In genomic region chr11:5901950-5902349, GRCm38 (mm10) we compare ENCODE assay signal across 8 mouse cellular contexts. TPM values are rescaled to one million over a fixed set of nuclear protein-coding genes. Genes with fewer than 3 reads are reported as not detected.
DNase-seq lines count a peak whose midpoint lies in the region; ATAC-seq and TF ChIP-seq lines count a peak whose summit lies in the region.

No protein-coding gene starts in this region.

- DNase-seq in heart, adult 11 months, result no peak
- peak; percentile 83 for DNase-seq in intestine, embryonic 14.5 days (ENCODE audit: low spot score)
- no peak for DNase-seq in liver, postnatal 0 days
- DNase-seq in right cerebral cortex, postnatal 25 days, result peak; percentile 50
- no peak for DNase-seq in T-cell, adult 2 months (ENCODE audit: low spot score)

- no peaks in the 10 kb centered on the region for H3K9me3 ChIP-seq in heart, embryonic 13.5 days
- H3K9me3 ChIP-seq in intestine, embryonic 14.5 days (ENCODE audit: control insufficient read depth, low read length), result no peaks in the 10 kb centered on the region
- no peaks in the 10 kb centered on the region for H3K9me3 ChIP-seq in liver, postnatal 0 days (ENCODE audit: low read length)

- WGBS in heart, embryonic 13.5 days, result 2% methylated on average over 32 of the region's 32 CpGs
- under 1% methylated on average over 32 of the region's 32 CpGs for WGBS in intestine, embryonic 14.5 days
- WGBS in liver, postnatal 0 days (ENCODE audit: insufficient replicate concordance), result 10% methylated on average over 32 of the region's 32 CpGs

- peak overlapping the region; percentile 65 for H3K27ac ChIP-seq in heart, embryonic 13.5 days (replicated peaks)
- H3K27ac ChIP-seq in bone marrow macrophage, adult 2 months (ENCODE audit: insufficient read depth, low read depth, low read length), result no peak overlapping the region
- H3K27ac ChIP-seq in embryonic fibroblast, embryonic 13.5 days (ENCODE audit: insufficient read depth, low read length), result no peak overlapping the region
- peak overlapping the region; percentile 14; the same call in 1 of the 2 replicates for H3K27ac ChIP-seq in intestine, embryonic 14.5 days (ENCODE audit: low read depth)
- no peak overlapping the region for H3K27ac ChIP-seq in liver, postnatal 0 days (ENCODE audit: low read depth)

- H3K36me3 ChIP-seq in heart, embryonic 13.5 days, result no peaks in the 10 kb centered on the region
- no peaks in the 10 kb centered on the region for H3K36me3 ChIP-seq in intestine, embryonic 14.5 days (ENCODE audit: control insufficient read depth, insufficient read depth, low read length)
- 0 out of 2 replicates have a peak, but pooled peaks cover 3% of the 10 kb centered on the region for H3K36me3 ChIP-seq in liver, postnatal 0 days (replicated peaks; ENCODE audit: insufficient read depth, low read length)

- ATAC-seq in heart, embryonic 13.5 days (ENCODE audit: extremely low read depth, insufficient number of reproducible peaks, low FRiP score, low TSS enrichment), result no peak
- peak; percentile 75 for ATAC-seq in intestine, embryonic 14.5 days (replicated peaks; ENCODE audit: low FRiP score, low TSS enrichment, low read depth)
- peak; percentile 25; the same call in 1 of the 2 replicates for ATAC-seq in liver, postnatal 0 days

- peaks cover 24% of the 10 kb centered on the region for H3K27me3 ChIP-seq in heart, embryonic 13.5 days (replicated peaks)
- H3K27me3 ChIP-seq in intestine, embryonic 14.5 days (replicated peaks; ENCODE audit: control insufficient read depth, insufficient read depth, low read length), result no peaks in the 10 kb centered on the region; the same call in 1 of the 2 replicates
- peaks cover 44% of the 10 kb centered on the region for H3K27me3 ChIP-seq in liver, postnatal 0 days (ENCODE audit: insufficient read depth, low read length)

- peak overlapping the region; percentile 73 for H3K4me2 ChIP-seq in heart, embryonic 13.5 days
- peak overlapping the region; percentile 67 for H3K4me2 ChIP-seq in intestine, embryonic 14.5 days (ENCODE audit: low read length)
- H3K4me2 ChIP-seq in liver, postnatal 0 days (ENCODE audit: low read depth, low read length), result peak overlapping the region; percentile 44

- TF ChIP-seq CTCF in bone marrow macrophage, adult 2 months (IDR thresholded peaks at IDR 0.05; ENCODE audit: low read depth, low read length), result no peak
- TF ChIP-seq CTCF in embryonic fibroblast, embryonic 13.5 days (IDR thresholded peaks at IDR 0.05; ENCODE audit: borderline replicate concordance, insufficient read depth, low read length), result no peak
- no peak for TF ChIP-seq CTCF in liver, postnatal 0 days (IDR thresholded peaks at IDR 0.05; ENCODE audit: low read depth)

- TF ChIP-seq EP300 in liver, postnatal 0 days (IDR thresholded peaks at IDR 0.05; ENCODE audit: low read depth), result no peak

- H3K4me3 ChIP-seq in heart, embryonic 13.5 days, result peak overlapping the region; percentile 51
- peak overlapping the region; percentile 37 for H3K4me3 ChIP-seq in bone marrow macrophage, adult 2 months (ENCODE audit: insufficient read depth, low read length)
- H3K4me3 ChIP-seq in embryonic fibroblast, embryonic 13.5 days (ENCODE audit: insufficient read depth, low read length), result peak overlapping the region; percentile 8; the same call in 1 of the 2 replicates
- peak overlapping the region; percentile 40 for H3K4me3 ChIP-seq in intestine, embryonic 14.5 days (ENCODE audit: low read depth, low read length)
- H3K4me3 ChIP-seq in liver, postnatal 0 days (ENCODE audit: low read depth, low read length), result no peak overlapping the region

- TF ChIP-seq POLR2A in bone marrow macrophage, adult 2 months (IDR thresholded peaks at IDR 0.05; ENCODE audit: borderline replicate concordance, low read depth, low read length), result no peak
- peak; percentile 63 for TF ChIP-seq POLR2A in embryonic fibroblast, embryonic 13.5 days (IDR thresholded peaks at IDR 0.05; ENCODE audit: low read depth, low read length)

- H3K9ac ChIP-seq in heart, embryonic 13.5 days, result peak overlapping the region; percentile 76
- H3K9ac ChIP-seq in intestine, embryonic 14.5 days (ENCODE audit: low read length), result peak overlapping the region; percentile 40
- no peak overlapping the region for H3K9ac ChIP-seq in liver, postnatal 0 days (replicated peaks)

- H3K4me1 ChIP-seq in heart, embryonic 13.5 days, result peaks cover 50% of the 10 kb centered on the region
- no peaks in the 10 kb centered on the region for H3K4me1 ChIP-seq in bone marrow macrophage, adult 2 months (ENCODE audit: control insufficient read depth, insufficient read depth, low read length)
- 0 out of 2 replicates have a peak, but pooled peaks cover 3% of the 10 kb centered on the region for H3K4me1 ChIP-seq in embryonic fibroblast, embryonic 13.5 days (ENCODE audit: control insufficient read depth, insufficient read depth, low read length)
- peaks cover 30% of the 10 kb centered on the region for H3K4me1 ChIP-seq in intestine, embryonic 14.5 days (replicated peaks; ENCODE audit: control insufficient read depth, insufficient read depth, low read length)
- H3K4me1 ChIP-seq in liver, postnatal 0 days (ENCODE audit: insufficient read depth), result peaks cover 4% of the 10 kb centered on the region; the same call in 1 of the 2 replicates

RNA-seq across cellular contexts. Expression of gene Myl7, which starts 3.4 kb away (rescaled TPM):
- polyA plus RNA-seq in heart, embryonic 13.5 days (2015; fragmentation: Nextera tagmentation; extraction: Ambion mirVana), result 4,508 and 5,229 TPM in 2 replicates
- not detected in 2 replicates for polyA plus RNA-seq in bone marrow macrophage, adult 2 months (2012; ENCODE audit: insufficient read depth, insufficient read length, missing spikeins)
- not detected in 2 replicates for polyA plus RNA-seq in embryonic fibroblast, embryonic 13.5 days (2011; ENCODE audit: insufficient read length, low read depth, missing spikeins)
- 22.9 and 33.3 TPM in 2 replicates for polyA plus RNA-seq in intestine, embryonic 14.5 days (2014; fragmentation: Nextera tagmentation; extraction: Ambion mirVana)
- polyA plus RNA-seq in liver, postnatal 0 days (2015; fragmentation: Nextera tagmentation; extraction: Ambion mirVana), result 2.4 and 2.6 TPM in 2 replicates

RNA-seq across cellular contexts. Expression of gene Pold2, which starts 23.9 kb away (rescaled TPM):
- 109 and 127 TPM in 2 replicates for polyA plus RNA-seq in heart, embryonic 13.5 days (2015; fragmentation: Nextera tagmentation; extraction: Ambion mirVana)
- polyA plus RNA-seq in bone marrow macrophage, adult 2 months (2012; ENCODE audit: insufficient read depth, insufficient read length, missing spikeins), result 13.5 and 13.8 TPM in 2 replicates
- polyA plus RNA-seq in embryonic fibroblast, embryonic 13.5 days (2011; ENCODE audit: insufficient read length, low read depth, missing spikeins), result 23.2 and 31.7 TPM in 2 replicates
- polyA plus RNA-seq in intestine, embryonic 14.5 days (2014; fragmentation: Nextera tagmentation; extraction: Ambion mirVana), result 130 and 137 TPM in 2 replicates
- 24.0 and 27.0 TPM in 2 replicates for polyA plus RNA-seq in liver, postnatal 0 days (2015; fragmentation: Nextera tagmentation; extraction: Ambion mirVana)

RNA-seq across cellular contexts. Expression of gene Aebp1, which starts 40.2 kb away (rescaled TPM):
- 32.3 and 36.1 TPM in 2 replicates for polyA plus RNA-seq in heart, embryonic 13.5 days (2015; fragmentation: Nextera tagmentation; extraction: Ambion mirVana)
- polyA plus RNA-seq in bone marrow macrophage, adult 2 months (2012; ENCODE audit: insufficient read depth, insufficient read length, missing spikeins), result 2.8 and 4.8 TPM in 2 replicates
- 372 and 444 TPM in 2 replicates for polyA plus RNA-seq in embryonic fibroblast, embryonic 13.5 days (2011; ENCODE audit: insufficient read length, low read depth, missing spikeins)
- 37.6 and 37.9 TPM in 2 replicates for polyA plus RNA-seq in intestine, embryonic 14.5 days (2014; fragmentation: Nextera tagmentation; extraction: Ambion mirVana)
- polyA plus RNA-seq in liver, postnatal 0 days (2015; fragmentation: Nextera tagmentation; extraction: Ambion mirVana), result 2.9 and 3.1 TPM in 2 replicates

RNA-seq across cellular contexts. Expression of gene Gck, which starts 47.9 kb away (rescaled TPM):
- polyA plus RNA-seq in heart, embryonic 13.5 days (2015; fragmentation: Nextera tagmentation; extraction: Ambion mirVana), result 1.2 and 1.5 TPM in 2 replicates
- not detected in 2 replicates for polyA plus RNA-seq in bone marrow macrophage, adult 2 months (2012; ENCODE audit: insufficient read depth, insufficient read length, missing spikeins)
- polyA plus RNA-seq in embryonic fibroblast, embryonic 13.5 days (2011; ENCODE audit: insufficient read length, low read depth, missing spikeins), result 0.30 TPM in 1 of 2 replicates, not detected in the other
- 1.2 and 2.3 TPM in 2 replicates for polyA plus RNA-seq in intestine, embryonic 14.5 days (2014; fragmentation: Nextera tagmentation; extraction: Ambion mirVana)
- 0.66 and 1.3 TPM in 2 replicates for polyA plus RNA-seq in liver, postnatal 0 days (2015; fragmentation: Nextera tagmentation; extraction: Ambion mirVana)

RNA-seq across cellular contexts. Expression of gene Ykt6, which starts 53.5 kb away (rescaled TPM):
- polyA plus RNA-seq in heart, embryonic 13.5 days (2015; fragmentation: Nextera tagmentation; extraction: Ambion mirVana), result 39.1 and 41.1 TPM in 2 replicates
- polyA plus RNA-seq in bone marrow macrophage, adult 2 months (2012; ENCODE audit: insufficient read depth, insufficient read length, missing spikeins), result 48.1 and 50.0 TPM in 2 replicates
- polyA plus RNA-seq in embryonic fibroblast, embryonic 13.5 days (2011; ENCODE audit: insufficient read length, low read depth, missing spikeins), result 105 and 114 TPM in 2 replicates
- polyA plus RNA-seq in intestine, embryonic 14.5 days (2014; fragmentation: Nextera tagmentation; extraction: Ambion mirVana), result 23.0 and 23.3 TPM in 2 replicates
- 15.1 and 16.6 TPM in 2 replicates for polyA plus RNA-seq in liver, postnatal 0 days (2015; fragmentation: Nextera tagmentation; extraction: Ambion mirVana)

Comparison
In these comparisons a context has a peak if more than half of its experiments do, and no peak if none do; other contexts are left out.
1. H3K27ac ChIP-seq: peak in heart, embryonic 13.5 days (single experiment) and intestine, embryonic 14.5 days (single experiment); none in bone marrow macrophage, adult 2 months (single experiment), embryonic fibroblast, embryonic 13.5 days (single experiment) and liver, postnatal 0 days (single experiment).
2. DNase-seq: peak in intestine, embryonic 14.5 days (single experiment) and right cerebral cortex, postnatal 25 days (single experiment); none in heart, adult 11 months (single experiment), liver, postnatal 0 days (single experiment) and T-cell, adult 2 months (single experiment).
3. RNA of gene Myl7, which starts 3.4 kb away (polyA plus RNA-seq): 4,508 to 5,229 TPM in heart, embryonic 13.5 days; 22.9 to 33.3 TPM in intestine, embryonic 14.5 days, 2.4 to 2.6 TPM in liver, postnatal 0 days, not detected in embryonic fibroblast, embryonic 13.5 days and not detected in bone marrow macrophage, adult 2 months; every median in the first group is over 100 times any median in the second.
4. Peak in every context shown above with its lines, with median percentiles within 50 percentile points of each other: H3K4me2 ChIP-seq.